Mouse (Mus musculus): ENCODE data around the gene Slc17a7. TPM values are rescaled to one million over a fixed set of nuclear protein-coding genes. Genes with fewer than 3 reads are reported as not detected.

The Slc17a7 gene
- total RNA-seq, 2 experiments from 2014 or later, result 3.6 to 4.3 TPM

DNA sequence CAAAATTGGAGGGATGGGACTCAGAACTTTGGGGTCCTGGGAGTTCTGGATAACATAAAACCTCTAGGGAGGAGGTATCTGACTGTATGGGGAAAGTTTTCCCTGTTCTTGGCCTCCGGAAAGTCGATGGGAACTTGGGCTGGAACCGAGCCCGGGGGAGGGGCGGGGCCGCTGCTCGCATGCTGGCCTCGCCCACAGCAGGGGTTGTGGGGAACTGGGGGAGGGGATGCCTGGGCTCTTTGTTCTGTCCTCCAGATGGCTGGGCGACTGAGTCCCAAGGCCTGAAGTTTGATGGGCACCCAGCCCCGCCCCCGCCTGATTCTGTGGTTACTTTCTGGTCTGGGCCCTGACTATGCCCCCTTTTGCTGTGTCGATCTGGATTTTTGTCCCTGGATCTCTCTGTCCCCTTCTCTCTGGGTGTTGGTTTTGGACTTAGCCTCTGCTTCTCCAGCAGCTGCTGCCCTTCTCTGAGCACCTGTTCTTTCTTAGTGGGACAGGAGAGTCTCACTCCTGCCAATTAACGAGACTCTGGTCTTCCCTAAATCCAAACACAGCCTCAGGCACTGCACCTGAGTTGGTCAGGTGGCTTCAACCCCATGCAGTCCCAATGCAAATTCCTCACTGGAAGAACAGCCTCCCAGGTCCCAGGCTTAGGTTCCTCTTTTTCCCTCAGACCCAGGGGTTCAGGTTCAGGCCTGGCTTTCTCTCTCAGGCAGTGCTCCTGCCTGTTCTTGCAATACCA, 52.9 kb downstream of the Slc17a7 start:
- intact Hi-C loops (cut with DNase I; ENCODE audit: low total_unique reads), result no loop called here
- DNase-seq, result peak; percentile 76

DNA sequence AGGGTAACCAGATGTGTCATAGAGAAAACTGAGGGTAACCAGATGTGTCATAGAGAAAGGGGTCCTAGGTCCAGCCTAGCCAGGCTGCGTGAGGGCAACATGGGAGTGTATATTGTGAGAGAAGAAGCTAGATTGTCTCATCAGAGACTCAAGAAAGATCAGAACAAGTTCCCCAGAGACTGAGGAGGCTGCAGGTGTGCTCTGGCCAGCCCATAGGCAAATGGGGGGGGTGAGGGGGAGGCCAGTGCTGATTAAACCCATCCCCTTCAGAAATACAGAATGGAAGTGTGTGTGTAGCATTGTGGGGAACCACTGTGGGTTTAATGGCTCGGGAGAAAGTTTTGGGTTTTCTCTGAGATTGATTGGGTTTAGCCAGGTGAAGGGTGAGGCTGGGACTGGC, 57.9 kb downstream of the Slc17a7 start:
- DNase-seq, result no peak
- intact Hi-C loops (cut with DNase I; ENCODE audit: low total_unique reads), result no loop called here

DNA sequence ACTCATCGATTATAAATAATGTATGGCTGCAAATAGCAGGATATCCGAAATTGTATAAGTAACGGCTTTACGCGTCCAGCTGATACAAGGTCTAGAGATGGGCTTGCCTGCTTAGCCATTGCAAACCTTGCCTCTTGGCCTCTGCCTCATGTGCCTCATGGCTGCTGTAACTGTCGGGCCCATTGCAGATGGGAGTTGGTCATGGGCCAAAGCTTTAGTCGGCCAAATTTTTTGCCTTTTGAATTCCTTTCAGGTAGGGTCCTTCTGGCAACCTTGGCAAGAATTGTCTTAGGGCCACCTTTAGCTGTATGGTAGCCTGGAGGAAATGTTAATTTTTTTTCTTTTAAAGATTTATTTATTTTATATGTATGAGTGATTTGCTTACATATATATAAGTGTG, 61.1 kb downstream of the Slc17a7 start:
- intact Hi-C loops (cut with DNase I; ENCODE audit: low total_unique reads), result no loop called here
- DNase-seq, result no peak

Small RNAs within 50 kb of the gene (microRNA-seq; reads per million reads assigned to microRNA genes)
- gene Mir150 (429 to 434 reads per million in 2 experiments), gene Mir5121 (10.5 to 11.2 reads per million in 2 experiments), gene Mir7055 (0 reads per million in 2 experiments)

Other genes with a start within 250 kb of the Slc17a7 start
- gene Ap2a1, start 234.5 kb upstream of the Slc17a7 start, total RNA-seq (2021), result 10 to 100 TPM; 55.4 to 60.8 TPM
- gene Tsks, start 220.7 kb upstream of the Slc17a7 start, total RNA-seq (2021), result not detected
- 1 to 10 TPM; 2.3 to 2.7 TPM for gene Cpt1c, start 189.1 kb upstream of the Slc17a7 start, total RNA-seq (2021)
- gene Prmt1, start 177.4 kb upstream of the Slc17a7 start, total RNA-seq (2021), result 100 to 1,000 TPM; 144 to 227 TPM
- gene Irf3, start 166.3 kb upstream of the Slc17a7 start, total RNA-seq (2021), result 10 to 100 TPM; 20.0 to 22.2 TPM
- 10 to 100 TPM in 1 of 2 experiments, 1 to 10 TPM in 1; 10.0 to 10.6 TPM for gene Bcl2l12, start 165.2 kb upstream of the Slc17a7 start, total RNA-seq (2021)
- gene Scaf1, start 147.6 kb upstream of the Slc17a7 start, total RNA-seq (2021), result 10 to 100 TPM; 35.6 to 40.1 TPM
- gene Rras, start 146.0 kb upstream of the Slc17a7 start, total RNA-seq (2021), result 10 to 100 TPM; 43.1 to 53.1 TPM
- gene Prr12, start 111.1 kb upstream of the Slc17a7 start, total RNA-seq (2021), result 10 to 100 TPM; 17.9 to 29.6 TPM
- 10 to 100 TPM; 34.3 to 35.2 TPM for gene Nosip, start 101.5 kb upstream of the Slc17a7 start, total RNA-seq (2021)
- 1 to 10 TPM; 7.2 to 7.6 TPM for gene Prrg2, start 101.3 kb upstream of the Slc17a7 start, total RNA-seq (2021)
- gene Rcn3, start 71.7 kb upstream of the Slc17a7 start, total RNA-seq (2021), result 10 to 100 TPM; 57.2 to 80.5 TPM
- gene Fcgrt, start 60.1 kb upstream of the Slc17a7 start, total RNA-seq (2021), result 10 to 100 TPM; 62.5 to 64.4 TPM
- 100 to 1,000 TPM; 599 to 696 TPM for gene Rps11, start 39.5 kb upstream of the Slc17a7 start, total RNA-seq (2021)
- 100 to 1,000 TPM; 742 to 866 TPM for gene Rpl13a, start 35.2 kb upstream of the Slc17a7 start, total RNA-seq (2021)
- not detected for gene Gm45713, start 27.7 kb upstream of the Slc17a7 start, total RNA-seq (2021)
- gene Flt3l, start 27.5 kb upstream of the Slc17a7 start, total RNA-seq (2021), result 1 to 10 TPM; 1.9 to 2.5 TPM
- 10 to 100 TPM; 40.0 to 42.4 TPM for gene Pih1d1, start 9.6 kb upstream of the Slc17a7 start, total RNA-seq (2021)
- gene Aldh16a1, start 9.4 kb upstream of the Slc17a7 start, total RNA-seq (2021), result 10 to 100 TPM; 21.4 to 23.2 TPM
- gene Gfy, start 15.6 kb downstream of the Slc17a7 start, total RNA-seq (2021), result under 1 TPM; 0.16 to 0.23 TPM
- gene Pth2, start 17.0 kb downstream of the Slc17a7 start, total RNA-seq (2021), result not detected
- gene Ccdc155, start 40.9 kb downstream of the Slc17a7 start, total RNA-seq (2021), result 1 to 10 TPM; 2.1 to 2.6 TPM
- not detected for gene Dkkl1, start 48.2 kb downstream of the Slc17a7 start, total RNA-seq (2021)
- 10 to 100 TPM in 1 of 2 experiments, 1 to 10 TPM in 1; 7.1 to 10.9 TPM for gene Tead2, start 51.8 kb downstream of the Slc17a7 start, total RNA-seq (2021)
- 1 to 10 TPM; 1.4 to 1.5 TPM for gene Cd37, start 75.2 kb downstream of the Slc17a7 start, total RNA-seq (2021)
- not detected for gene Slc6a16, start 77.1 kb downstream of the Slc17a7 start, total RNA-seq (2021)
- not detected for gene Slc6a21, start 113.6 kb downstream of the Slc17a7 start, total RNA-seq (2021)
- 10 to 100 TPM; 23.5 to 24.5 TPM for gene Trpm4, start 169.8 kb downstream of the Slc17a7 start, total RNA-seq (2021)
- gene Hrc, start 171.3 kb downstream of the Slc17a7 start, total RNA-seq (2021), result 100 to 1,000 TPM; 711 to 744 TPM
- under 1 TPM; 0.69 to 0.78 TPM for gene Ppfia3, start 203.1 kb downstream of the Slc17a7 start, total RNA-seq (2021)
- gene Lin7b, start 206.6 kb downstream of the Slc17a7 start, total RNA-seq (2021), result 1 to 10 TPM in 1 of 2 experiments, under 1 TPM in 1; 0.49 to 1.6 TPM
- gene Snrnp70, start 231.8 kb downstream of the Slc17a7 start, total RNA-seq (2021), result 10 to 100 TPM; 90.1 to 93.1 TPM
- 10 to 100 TPM; 39.6 to 44.1 TPM for gene Kcna7, start 241.7 kb downstream of the Slc17a7 start, total RNA-seq (2021)
- 1 to 10 TPM; 2.3 to 2.6 TPM for gene Ntf5, start 249.7 kb downstream of the Slc17a7 start, total RNA-seq (2021)

Measured in gastrocnemius, postnatal 14 days (tissue).